Mouse (Mus musculus) stomach, postnatal 0 days (tissue): ENCODE measurements around the gene Ing1.

Experiments used
- CTCF ChIP-seq: IDR thresholded peaks from 2 replicates; pipeline ENCODE4 v1.5.1; 2016; ENCODE audit warnings: antibody characterized with exemption, low read depth, mild to moderate bottlenecking, moderate library complexity
- EP300 ChIP-seq: optimal IDR thresholded peaks from 2 replicates; pipeline ENCODE3; 2016; ENCODE audit warnings: antibody characterized with exemption

- TF ChIP-seq CTCF (no peak), EP300 (no peak)
Observed at GRCm38 (mm10) chr8:11569260-11570097, 14.1 kb downstream of the Ing1 start.
